Mouse (Mus musculus) testis, adult 2 months (tissue): ENCODE data around the gene Apol9b. TPM values are rescaled to one million over a fixed set of nuclear protein-coding genes. Genes with fewer than 3 reads are reported as not detected.

Source experiments
- H3K27ac ChIP-seq: fragments of 200-500 bp; 2 replicates; pipeline ENCODE4 v1.5.1; 2012; ENCODE audit warnings: low read depth, low read length; ENCODE audit not compliant: control insufficient read depth, insufficient read depth
- H3K27me3 ChIP-seq: fragments of 200-500 bp; 2 replicates; pipeline ENCODE4 v1.6.1; 2012; ENCODE audit warnings: mild to moderate bottlenecking, low read length, moderate library complexity; ENCODE audit not compliant: control insufficient read depth, insufficient read depth
- H3K36me3 ChIP-seq: fragments of 200-500 bp; 2 replicates; pipeline ENCODE4 v1.6.1; 2012; ENCODE audit warnings: mild to moderate bottlenecking, low read length; ENCODE audit not compliant: control insufficient read depth, insufficient read depth
- H3K4me1 ChIP-seq: fragments of 200-500 bp; 2 replicates; pipeline ENCODE4 v1.6.1; 2012; ENCODE audit warnings: low read length; ENCODE audit not compliant: control insufficient read depth, insufficient read depth
- H3K4me3 ChIP-seq: fragments of 200-500 bp; 2 replicates; pipeline ENCODE4 v1.5.1; 2012; ENCODE audit warnings: low read depth, mild to moderate bottlenecking, low read length, moderate library complexity, mixed read lengths; ENCODE audit not compliant: control insufficient read depth
- CTCF ChIP-seq: fragments of 200-500 bp; IDR thresholded peaks from 2 replicates; pipeline ENCODE4 v1.5.1; 2012; ENCODE audit warnings: low read depth, mild to moderate bottlenecking, inconsistent platforms, low read length, moderate library complexity; ENCODE audit not compliant: control insufficient read depth, insufficient read depth, insufficient replicate concordance
- POLR2A ChIP-seq: fragments of 200-500 bp; IDR thresholded peaks from 2 replicates; pipeline ENCODE4 v1.6.1; 2012; ENCODE audit warnings: low read depth, mild to moderate bottlenecking, inconsistent platforms, low read length, moderate library complexity; ENCODE audit not compliant: control insufficient read depth
- polyA plus RNA-seq: library from polyadenylated mRNA; depleted of rRNA; stranded (reverse); fragments of >200 nt; gene quantifications from 2 replicates; pipeline ENCODE4 v1.2.3, GENCODE M21; 2012

Apol9b gene
- polyA plus RNA-seq, 1 experiment, result not detected

GRCm38 (mm10) chr15:77745081-77745480, 16.2 kb downstream of the Apol9b start:
- Histone ChIP-seq H3K36me3 (no peaks in the 10 kb centered on the region), H3K4me3 (no peak overlapping the region), H3K27me3 (no peaks in the 10 kb centered on the region), H3K27ac (no peak overlapping the region), H3K4me1 (no peaks in the 10 kb centered on the region)
- TF ChIP-seq POLR2A (no peak), CTCF (no peak)

- Histone ChIP-seq H3K36me3 (no peaks in the 10 kb centered on the region), H3K27ac (no peak overlapping the region), H3K27me3 (no peaks in the 10 kb centered on the region), H3K4me3 (no peak overlapping the region), H3K4me1 (no peaks in the 10 kb centered on the region)
- TF ChIP-seq POLR2A (no peak), CTCF (no peak)
Measured at GRCm38 (mm10) chr15:77746326-77746725, 17.5 kb downstream of the Apol9b start.

DNA sequence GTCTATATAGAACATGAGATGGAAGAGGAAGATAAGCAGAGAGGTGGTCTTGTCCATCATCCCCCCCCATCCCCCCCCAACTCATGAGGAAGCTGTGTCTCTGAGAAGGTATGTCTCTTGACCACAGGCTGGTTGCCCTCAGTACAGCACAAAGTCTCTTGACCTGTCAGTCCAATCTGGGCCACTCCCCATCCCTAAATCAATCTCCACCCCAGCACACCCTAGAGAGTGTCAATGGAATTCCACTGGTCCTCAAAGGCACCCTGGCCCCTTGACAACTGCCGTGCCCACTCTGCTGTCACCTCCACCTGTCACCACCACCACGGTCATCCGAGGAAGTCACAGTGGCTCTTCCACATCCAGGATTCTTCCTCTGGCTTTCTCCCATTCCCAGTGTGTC, 19.6 kb downstream of the Apol9b start:
- no peaks in the 10 kb centered on the region for H3K36me3 ChIP-seq

GRCm38 (mm10) chr15:77749717-77750116, 20.9 kb downstream of the Apol9b start:
- Histone ChIP-seq H3K4me3 (no peak overlapping the region), H3K27me3 (no peaks in the 10 kb centered on the region), H3K27ac (no peak overlapping the region), H3K36me3 (no peaks in the 10 kb centered on the region), H3K4me1 (no peaks in the 10 kb centered on the region)
- TF ChIP-seq CTCF, result no peak
- TF ChIP-seq POLR2A, result no peak

More for the DNA sequence above, 19.6 kb downstream of the Apol9b start:
- H3K4me1 ChIP-seq, result no peaks in the 10 kb centered on the region
- H3K27ac ChIP-seq, result no peak overlapping the region
- H3K27me3 ChIP-seq, result no peaks in the 10 kb centered on the region
- no peak overlapping the region for H3K4me3 ChIP-seq
- no peak for TF ChIP-seq POLR2A
- TF ChIP-seq CTCF, result no peak

- Histone ChIP-seq H3K27me3 (no peaks in the 10 kb centered on the region), H3K4me3 (no peak overlapping the region), H3K4me1 (no peaks in the 10 kb centered on the region), H3K27ac (no peak overlapping the region), H3K36me3 (no peaks in the 10 kb centered on the region)
- no peak for TF ChIP-seq POLR2A
- peak; percentile 28; the same call in 1 of the 2 replicates for TF ChIP-seq CTCF
Measured at GRCm38 (mm10) chr15:77750461-77750860, 21.6 kb downstream of the Apol9b start.

DNA sequence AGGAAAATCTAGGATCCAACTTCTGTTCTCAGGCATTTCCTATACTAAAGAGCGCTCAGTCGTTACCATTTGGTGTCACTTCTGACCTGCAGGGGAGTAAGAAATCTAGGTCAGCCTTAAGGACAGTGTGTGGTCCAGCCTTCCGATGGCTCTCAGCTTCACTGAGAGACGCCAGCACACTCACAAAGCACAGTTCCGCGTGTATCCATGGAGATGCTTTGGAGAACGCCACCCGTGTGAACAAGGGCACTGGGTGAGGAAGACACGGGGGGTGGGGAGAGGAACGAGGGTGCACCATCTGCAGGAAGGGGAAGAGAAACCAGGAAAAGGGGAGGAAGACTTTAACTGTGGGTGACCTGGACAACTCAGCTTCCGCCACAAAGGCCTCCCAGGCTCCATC, 23.6 kb downstream of the Apol9b start:
- Histone ChIP-seq H3K27ac (no peak overlapping the region), H3K27me3 (no peaks in the 10 kb centered on the region), H3K36me3 (no peaks in the 10 kb centered on the region), H3K4me3 (no peak overlapping the region), H3K4me1 (no peaks in the 10 kb centered on the region)
- TF ChIP-seq CTCF (no peak), POLR2A (no peak)

GRCm38 (mm10) chr15:77755132-77755531, 26.3 kb downstream of the Apol9b start:
- Histone ChIP-seq H3K27ac (no peak overlapping the region), H3K27me3 (no peaks in the 10 kb centered on the region), H3K4me3 (no peak overlapping the region), H3K4me1 (no peaks in the 10 kb centered on the region), H3K36me3 (no peaks in the 10 kb centered on the region)
- TF ChIP-seq POLR2A (no peak), CTCF (no peak)

- no peaks in the 10 kb centered on the region for H3K36me3 ChIP-seq
- no peak overlapping the region for H3K27ac ChIP-seq
- no peaks in the 10 kb centered on the region for H3K27me3 ChIP-seq
- H3K4me3 ChIP-seq, result no peak overlapping the region
- no peaks in the 10 kb centered on the region for H3K4me1 ChIP-seq
- TF ChIP-seq CTCF (no peak), POLR2A (no peak)
Measured at GRCm38 (mm10) chr15:77756081-77756480, 27.2 kb downstream of the Apol9b start.
